Mouse (Mus musculus): Measurements from ENCODE around the gene Gm6763. TPM values are rescaled to one million over a fixed set of nuclear protein-coding genes. Genes with fewer than 3 reads are reported as not detected.

Gene Gm6763
- polyA plus RNA-seq, 1 experiment, result not detected

Other genes starting within 250 kb of the Gm6763 start
- not detected for gene Gm21293, start 8.5 kb upstream of the Gm6763 start, polyA plus RNA-seq (2012; fragmentation: generic; extraction: Trizol)
- gene Gm8764, start 8.5 kb downstream of the Gm6763 start, polyA plus RNA-seq (2012; fragmentation: generic; extraction: Trizol), result not detected
- not detected for gene Gm21304, start 17.0 kb downstream of the Gm6763 start, polyA plus RNA-seq (2012; fragmentation: generic; extraction: Trizol)
- gene Gm21312, start 25.5 kb downstream of the Gm6763 start, polyA plus RNA-seq (2012; fragmentation: generic; extraction: Trizol), result not detected
- gene Gm20765, start 34.0 kb downstream of the Gm6763 start, polyA plus RNA-seq (2012; fragmentation: generic; extraction: Trizol), result not detected
- gene Gm4340, start 42.5 kb downstream of the Gm6763 start, polyA plus RNA-seq (2012; fragmentation: generic; extraction: Trizol), result not detected

Data from myocyte (in vitro differentiated cells).